Comparison of ENCODE assay signal across 1 mouse cellular context in genomic region chr10:128379260-128379659, GRCm38 (mm10).
TF ChIP-seq lines count a peak whose summit lies in the region.

No protein-coding gene starts in this region.

TF ChIP-seq in myocyte, 11 proteins besides CTCF, POLR2A, EP300 and RAD21 (continued from another document):
- no peak for TF ChIP-seq TCF12 (IDR thresholded peaks at IDR 0.05; ENCODE audit: insufficient read depth, poor library complexity, severe bottlenecking)
